Mouse (Mus musculus) kidney, embryonic 14.5 days (tissue): Measurements from ENCODE around the gene Itga8. TPM values are rescaled to one million over a fixed set of nuclear protein-coding genes. Genes with fewer than 3 reads are reported as not detected.

Experiments used
- ATAC-seq: fragments of 200-750 bp; cut with Nextera tagmentation; 2 replicates; pipeline ENCODE4 v1.8.0; 2017; ENCODE audit warnings: moderate number of reproducible peaks, mild to moderate bottlenecking, moderate TSS enrichment, moderate library complexity; ENCODE audit not compliant: low FRiP score, low TSS enrichment
- H3K27ac ChIP-seq: fragments of 300-500 bp; sonication (generic); 2 replicates; pipeline ENCODE4 v1.5.1; 2014; ENCODE audit warnings: low read depth, mild to moderate bottlenecking, low read length, moderate library complexity, mixed read lengths
- H3K27me3 ChIP-seq: fragments of 300-500 bp; sonication (generic); 2 replicates; pipeline ENCODE4 v1.6.1; 2014; ENCODE audit warnings: mild to moderate bottlenecking, low read length; ENCODE audit not compliant: control insufficient read depth, insufficient read depth
- H3K36me3 ChIP-seq: fragments of 300-500 bp; sonication (generic); 2 replicates; pipeline ENCODE4 v1.6.1; 2014; ENCODE audit warnings: low read length, mixed read lengths; ENCODE audit not compliant: control insufficient read depth, insufficient read depth
- H3K4me1 ChIP-seq: fragments of 300-500 bp; sonication (generic); 2 replicates; pipeline ENCODE4 v1.6.1; 2014; ENCODE audit warnings: low read length, mixed read lengths; ENCODE audit not compliant: control insufficient read depth, insufficient read depth
- H3K4me2 ChIP-seq: fragments of 300-500 bp; sonication (generic); replicated peaks from 2 replicates; pipeline ENCODE4 v1.6.1; 2014; ENCODE audit warnings: low read depth, mild to moderate bottlenecking, low read length
- H3K4me3 ChIP-seq: fragments of 300-500 bp; sonication (generic); 2 replicates; pipeline ENCODE4 v1.5.1; 2014; ENCODE audit warnings: mild to moderate bottlenecking, low read length
- H3K9ac ChIP-seq: fragments of 300-500 bp; sonication (generic); 2 replicates; pipeline ENCODE4 v1.6.1; 2014; ENCODE audit warnings: low read depth, mild to moderate bottlenecking, low read length, moderate library complexity
- H3K9me3 ChIP-seq: fragments of 300-500 bp; sonication (generic); 2 replicates; pipeline ENCODE4 v1.6.1; 2016; ENCODE audit warnings: low read length; ENCODE audit not compliant: control insufficient read depth
- WGBS: fragments of 180-500 bp; shearing (Covaris S2); extraction: QIAGEN DNeasy Blood & Tissue Kit; methylation state at CpG from one replicate; pipeline ENCODE4 v1.1.7; 2014; 5-methylcytosine and 5-hydroxymethylcytosine counted together
- polyA plus RNA-seq: library from polyadenylated mRNA; unstranded; fragments of >200 nt; fragmentation: Nextera tagmentation; extraction: Ambion mirVana; gene quantifications from 2 replicates; pipeline ENCODE4 v1.2.1, GENCODE M21; 2014

Itga8 gene
- polyA plus RNA-seq, 1 experiment from 2014 or later, result 48.2 TPM

DNA sequence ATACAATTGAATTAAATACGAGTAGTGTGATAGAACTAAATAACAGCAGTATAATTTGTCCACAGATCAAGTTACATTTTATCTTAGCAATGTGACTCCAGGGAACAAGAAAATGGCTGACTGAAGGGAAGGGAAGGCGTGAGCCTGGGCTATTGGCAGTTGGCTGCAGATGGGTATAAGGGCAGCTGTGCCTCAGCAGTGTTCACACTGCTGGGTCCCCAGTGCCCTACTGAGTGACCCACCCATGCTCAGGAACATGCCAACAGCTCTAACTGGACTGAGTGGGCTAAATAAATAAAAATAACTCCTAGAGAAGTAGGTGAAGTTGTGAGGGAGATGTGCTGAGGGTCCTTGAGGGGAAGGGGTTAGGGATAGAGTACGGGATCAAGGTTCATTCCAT is 103.5 kb downstream of the Itga8 start:
- no peak for ATAC-seq

GRCm38 (mm10) chr2:12197711-12198110 is 104.0 kb downstream of the Itga8 start:
- H3K4me3 ChIP-seq, result no peak overlapping the region
- H3K4me2 ChIP-seq, result no peak overlapping the region
- H3K27me3 ChIP-seq, result no peaks in the 10 kb centered on the region
- 85% methylated on average over 4 of the region's 4 CpGs for WGBS
- H3K9ac ChIP-seq, result no peak overlapping the region
- ATAC-seq, result no peak
- H3K27ac ChIP-seq, result no peak overlapping the region
- no peaks in the 10 kb centered on the region for H3K9me3 ChIP-seq
- no peaks in the 10 kb centered on the region for H3K4me1 ChIP-seq
- 0 out of 2 replicates have a peak, but pooled peaks cover 3% of the 10 kb centered on the region for H3K36me3 ChIP-seq

More for the DNA sequence above, 103.5 kb downstream of the Itga8 start:
- H3K4me2 ChIP-seq, result no peak overlapping the region
- WGBS, result 88% methylated on average over 3 of the region's 3 CpGs
- no peak overlapping the region for H3K4me3 ChIP-seq
- no peaks in the 10 kb centered on the region for H3K27me3 ChIP-seq
- H3K27ac ChIP-seq, result no peak overlapping the region
- H3K4me1 ChIP-seq, result no peaks in the 10 kb centered on the region
- H3K9me3 ChIP-seq, result no peaks in the 10 kb centered on the region
- no peak overlapping the region for H3K9ac ChIP-seq
- H3K36me3 ChIP-seq, result peaks cover 4% of the 10 kb centered on the region; the same call in 1 of the 2 replicates

DNA sequence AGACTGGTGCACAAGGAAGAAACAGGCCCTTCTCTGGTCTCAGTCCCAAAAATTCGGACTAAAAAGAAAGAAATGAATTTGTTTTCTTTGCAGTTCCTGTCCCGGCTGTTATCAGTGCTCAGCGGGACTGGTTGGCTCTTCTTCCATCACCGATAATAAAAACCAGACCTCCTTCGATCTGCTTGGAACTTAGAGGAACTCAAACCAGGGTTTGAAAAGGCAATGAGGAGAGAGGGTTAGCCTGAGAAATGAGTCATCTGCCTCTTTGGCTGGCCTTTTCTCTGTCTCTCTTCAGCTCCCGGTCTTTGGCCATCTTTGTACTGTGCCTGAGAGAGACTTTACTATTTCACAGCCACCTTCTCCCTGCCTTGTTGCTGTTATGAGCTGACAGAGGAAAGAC is 112.7 kb downstream of the Itga8 start:
- Histone ChIP-seq H3K4me1 (no peaks in the 10 kb centered on the region), H3K4me2 (no peak overlapping the region), H3K4me3 (no peak overlapping the region), H3K27ac (no peak overlapping the region), H3K9ac (no peak overlapping the region), H3K36me3 (peaks cover 3% of the 10 kb centered on the region; the same call in 1 of the 2 replicates), H3K27me3 (no peaks in the 10 kb centered on the region), H3K9me3 (no peaks in the 10 kb centered on the region)
- WGBS, result 77% methylated on average over 6 of the region's 6 CpGs
- no peak for ATAC-seq

DNA sequence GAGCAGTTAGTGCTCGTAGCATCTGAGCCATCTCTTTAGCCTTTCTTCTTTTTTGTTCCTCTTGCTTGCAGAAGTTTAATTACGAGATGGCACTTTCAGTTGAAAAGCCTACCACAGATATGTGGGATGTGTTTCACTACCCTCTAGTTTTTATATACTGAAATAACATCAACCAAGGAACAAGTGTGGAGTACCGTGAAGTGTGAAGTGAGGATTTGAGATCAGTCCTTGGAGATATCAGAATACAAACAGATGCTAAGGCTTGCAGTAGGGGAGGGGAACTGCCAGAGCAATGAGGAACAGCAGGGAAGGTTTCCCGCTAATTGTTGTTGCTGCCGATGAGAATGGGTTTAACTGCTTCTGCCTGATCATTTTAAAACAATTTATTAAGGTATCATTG is 114.1 kb downstream of the Itga8 start:
- H3K27me3 ChIP-seq, result no peaks in the 10 kb centered on the region
- no peaks in the 10 kb centered on the region for H3K9me3 ChIP-seq
- no peaks in the 10 kb centered on the region; the same call in 1 of the 2 replicates for H3K36me3 ChIP-seq
- ATAC-seq, result no peak
- 53% methylated on average over 5 of the region's 5 CpGs for whole genome bisulfite sequencing
- no peak overlapping the region for H3K27ac ChIP-seq
- no peak overlapping the region for H3K9ac ChIP-seq
- no peaks in the 10 kb centered on the region for H3K4me1 ChIP-seq
- no peak overlapping the region for H3K4me2 ChIP-seq
- H3K4me3 ChIP-seq, result no peak overlapping the region

DNA sequence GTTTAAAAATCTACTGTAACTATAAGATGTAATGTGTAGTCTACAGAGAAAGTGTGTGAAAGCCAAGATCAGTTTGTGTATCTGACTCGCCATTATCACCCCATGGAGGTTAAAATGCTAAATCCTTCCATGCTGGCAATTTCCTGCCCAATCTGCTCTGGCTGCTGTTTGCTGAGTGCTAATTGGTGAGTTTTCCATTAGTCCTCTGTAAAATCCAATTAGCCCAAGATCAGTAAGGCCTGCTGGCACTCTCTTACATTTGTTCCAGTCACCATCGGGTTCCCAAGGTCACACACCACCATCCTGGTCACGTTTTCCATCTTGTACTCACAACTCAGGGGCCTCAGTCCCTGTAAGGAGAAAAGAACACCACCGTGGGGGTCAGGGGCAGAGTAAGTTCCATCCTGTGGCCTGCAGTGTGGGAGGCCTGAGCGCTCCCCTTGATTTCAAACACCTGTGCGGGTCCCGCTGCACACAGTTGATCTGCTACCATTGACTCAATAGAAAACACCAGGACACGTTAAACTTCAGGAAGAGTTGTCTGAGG is 119.2 kb downstream of the Itga8 start:
- Histone ChIP-seq H3K27me3 (no peaks in the 10 kb centered on the region), H3K27ac (no peak overlapping the region)
- 50% methylated on average over 8 of the region's 8 CpGs for WGBS

DNA sequence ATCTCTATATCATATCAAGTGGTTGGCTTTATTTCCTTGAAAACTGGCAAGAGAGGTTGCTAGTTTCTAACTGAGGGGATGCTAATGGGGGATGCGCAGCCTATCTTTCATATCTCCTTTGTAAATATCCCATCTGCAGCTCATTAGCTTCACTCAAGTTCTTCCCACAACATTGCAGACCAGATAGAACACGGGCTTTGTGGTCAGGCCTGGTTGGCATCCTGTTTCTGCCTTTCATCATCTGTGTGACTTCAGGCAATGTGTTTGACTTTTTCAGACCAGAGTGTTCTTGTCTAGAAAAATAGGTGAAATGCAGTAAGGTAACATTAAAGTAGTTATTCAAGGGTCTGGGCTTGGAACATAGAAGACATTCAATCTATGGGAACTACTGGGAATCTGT is 121.1 kb downstream of the Itga8 start:
- Histone ChIP-seq H3K27ac (no peak overlapping the region), H3K4me3 (no peak overlapping the region), H3K4me2 (no peak overlapping the region), H3K4me1 (no peaks in the 10 kb centered on the region), H3K9ac (no peak overlapping the region), H3K9me3 (no peaks in the 10 kb centered on the region), H3K27me3 (no peaks in the 10 kb centered on the region), H3K36me3 (0 out of 2 replicates have a peak, but pooled peaks cover 4% of the 10 kb centered on the region)
- 86% methylated on average over 2 of the region's 2 CpGs for WGBS
- ATAC-seq, result no peak

More for the DNA sequence above, 119.2 kb downstream of the Itga8 start:
- ATAC-seq, result 0 out of 2 replicates have a peak, but pooled peaks have one; percentile 72
- Histone ChIP-seq H3K4me1 (no peaks in the 10 kb centered on the region), H3K36me3 (peaks cover 4% of the 10 kb centered on the region; the same call in 1 of the 2 replicates), H3K9me3 (no peaks in the 10 kb centered on the region), H3K4me2 (no peak overlapping the region), H3K9ac (no peak overlapping the region), H3K4me3 (no peak overlapping the region)

DNA sequence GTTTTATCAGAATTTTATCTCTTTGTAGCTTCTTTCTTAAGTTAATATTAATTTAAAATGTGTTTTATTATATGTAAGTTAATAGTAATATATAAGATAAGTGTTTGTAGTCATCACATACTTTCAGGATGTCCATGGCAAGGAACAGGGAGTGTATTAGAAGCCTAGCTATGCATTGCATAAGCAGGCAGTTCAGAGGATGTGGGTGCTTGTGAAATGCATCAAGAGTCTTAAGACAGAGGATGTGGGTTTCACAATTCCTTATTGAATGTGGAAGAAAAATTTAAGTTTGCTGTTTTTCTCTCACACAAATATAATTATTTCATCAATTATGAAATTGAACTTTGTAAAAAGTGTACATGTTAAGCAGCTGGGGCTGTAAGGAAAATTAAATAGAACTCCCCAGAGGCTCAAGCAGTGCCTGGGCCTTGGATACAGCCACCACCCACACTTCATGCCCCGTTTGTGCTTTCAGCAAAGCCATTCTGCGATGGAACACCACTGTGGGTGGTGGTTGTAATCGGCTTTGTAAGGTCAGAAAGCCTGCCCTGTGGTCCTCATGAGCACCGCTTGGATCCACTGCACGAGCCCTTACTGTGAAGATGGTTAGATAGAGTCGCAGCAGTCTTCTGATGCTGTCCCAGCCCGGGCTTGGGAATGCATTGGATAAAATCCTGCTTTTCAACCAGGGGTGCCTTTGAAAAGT is 126.8 kb downstream of the Itga8 start:
- H3K4me2 ChIP-seq, result no peak overlapping the region
- ATAC-seq, result no peak
- H3K27me3 ChIP-seq, result no peaks in the 10 kb centered on the region
- no peak overlapping the region for H3K9ac ChIP-seq
- H3K27ac ChIP-seq, result no peak overlapping the region
- 81% methylated on average over 7 of the region's 7 CpGs for WGBS
- no peaks in the 10 kb centered on the region for H3K4me1 ChIP-seq
- H3K9me3 ChIP-seq, result no peaks in the 10 kb centered on the region
- no peak overlapping the region for H3K4me3 ChIP-seq
- peaks cover 12% of the 10 kb centered on the region; the same call in 1 of the 2 replicates for H3K36me3 ChIP-seq

GRCm38 (mm10) chr2:12170221-12170620 is 131.5 kb downstream of the Itga8 start:
- no peak for ATAC-seq
- no peak overlapping the region for H3K4me2 ChIP-seq
- no peak overlapping the region for H3K9ac ChIP-seq
- no peaks in the 10 kb centered on the region for H3K27me3 ChIP-seq
- H3K27ac ChIP-seq, result no peak overlapping the region
- no peaks in the 10 kb centered on the region for H3K4me1 ChIP-seq
- H3K4me3 ChIP-seq, result no peak overlapping the region
- peaks cover 7% of the 10 kb centered on the region; the same call in 1 of the 2 replicates for H3K36me3 ChIP-seq
- H3K9me3 ChIP-seq, result no peaks in the 10 kb centered on the region

DNA sequence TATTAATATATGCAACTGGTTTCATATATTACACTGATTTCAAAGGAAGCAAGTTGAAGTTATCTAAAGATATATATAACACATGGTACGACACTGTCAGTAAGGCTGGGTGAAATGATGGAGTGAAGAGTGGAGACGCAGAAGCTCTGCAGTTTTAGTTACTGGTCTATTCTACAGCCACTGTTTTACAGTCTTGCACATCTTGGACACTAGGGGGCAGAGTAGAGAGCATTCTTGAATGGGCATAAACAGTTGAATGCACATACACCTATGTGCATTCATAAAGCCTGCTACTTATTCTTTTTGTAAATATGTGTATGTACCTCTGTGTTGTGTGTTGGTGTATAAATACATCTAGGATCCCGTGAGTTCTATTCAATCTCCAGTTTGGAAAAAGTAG is 141.2 kb downstream of the Itga8 start:
- H3K36me3 ChIP-seq, result peaks cover 10% of the 10 kb centered on the region; the same call in 1 of the 2 replicates
- no peaks in the 10 kb centered on the region for H3K9me3 ChIP-seq
- H3K9ac ChIP-seq, result no peak overlapping the region
- 84% methylated on average over 3 of the region's 3 CpGs for WGBS
- H3K4me2 ChIP-seq, result no peak overlapping the region
- ATAC-seq, result peak; percentile 35
- no peaks in the 10 kb centered on the region for H3K4me1 ChIP-seq
- no peaks in the 10 kb centered on the region for H3K27me3 ChIP-seq
- H3K27ac ChIP-seq, result no peak overlapping the region
- H3K4me3 ChIP-seq, result no peak overlapping the region
